Mouse (Mus musculus) heart, adult 18-20 months (tissue): ENCODE data around the gene Ascc2. TPM values are rescaled to one million over a fixed set of nuclear protein-coding genes. Genes with fewer than 3 reads are reported as not detected.

ENCODE experiments used
- DNase-seq, 2 experiments: peaks; one replicate each; pipeline ENCODE4 v3.0.0; 2021 to 2022; ENCODE audit warnings: mixed read lengths in 1 of 2
- total RNA-seq, 2 experiments: library from RNA; stranded (reverse); gene quantifications; 2 replicates each; pipeline ENCODE4 v1.2.3; 2021

The Ascc2 gene
- total RNA-seq, 2 experiments from 2014 or later: 15.0 to 16.1 TPM

DNA sequence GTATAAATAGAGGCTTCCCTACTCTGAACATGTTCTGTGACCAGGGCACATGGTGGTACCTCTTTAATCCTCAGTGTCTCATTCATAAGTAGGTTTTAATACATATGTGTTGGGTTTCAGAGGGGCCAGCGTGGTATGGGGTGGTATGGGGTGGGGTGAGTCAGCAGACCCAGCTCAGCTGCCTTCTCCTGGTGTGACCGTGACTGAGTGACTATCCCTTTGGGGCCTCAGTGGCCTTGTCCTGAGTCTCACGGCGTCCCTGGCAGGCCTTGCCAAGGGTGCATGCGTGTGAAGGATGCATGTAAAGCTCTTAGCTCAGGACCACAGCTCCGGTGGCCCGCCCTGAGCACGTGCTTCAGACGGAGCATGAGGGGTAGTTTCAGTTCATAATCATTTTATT, 82.4 kb downstream of the Ascc2 start:
- DNase-seq: no peak

DNA sequence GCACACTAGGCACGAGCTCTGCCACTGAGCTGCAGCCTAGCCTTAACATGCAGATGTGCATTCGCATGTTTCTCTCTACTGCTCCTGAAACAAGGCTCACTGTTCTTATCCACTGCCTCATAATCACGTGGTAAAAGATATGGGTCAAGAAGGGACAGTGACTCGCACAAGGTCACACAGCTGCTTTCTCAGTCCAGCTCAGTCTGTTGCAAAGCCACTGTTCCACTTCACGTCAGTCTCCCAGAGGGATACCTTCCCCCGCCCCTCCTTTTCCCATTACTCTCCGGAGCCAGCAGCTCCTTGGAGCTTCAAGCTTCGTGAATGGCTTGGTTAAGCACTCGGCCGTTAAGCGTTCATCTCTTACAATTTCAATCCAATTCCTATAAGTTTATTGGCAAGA, 82.8 kb downstream of the Ascc2 start:
- DNase-seq: no peak

DNA sequence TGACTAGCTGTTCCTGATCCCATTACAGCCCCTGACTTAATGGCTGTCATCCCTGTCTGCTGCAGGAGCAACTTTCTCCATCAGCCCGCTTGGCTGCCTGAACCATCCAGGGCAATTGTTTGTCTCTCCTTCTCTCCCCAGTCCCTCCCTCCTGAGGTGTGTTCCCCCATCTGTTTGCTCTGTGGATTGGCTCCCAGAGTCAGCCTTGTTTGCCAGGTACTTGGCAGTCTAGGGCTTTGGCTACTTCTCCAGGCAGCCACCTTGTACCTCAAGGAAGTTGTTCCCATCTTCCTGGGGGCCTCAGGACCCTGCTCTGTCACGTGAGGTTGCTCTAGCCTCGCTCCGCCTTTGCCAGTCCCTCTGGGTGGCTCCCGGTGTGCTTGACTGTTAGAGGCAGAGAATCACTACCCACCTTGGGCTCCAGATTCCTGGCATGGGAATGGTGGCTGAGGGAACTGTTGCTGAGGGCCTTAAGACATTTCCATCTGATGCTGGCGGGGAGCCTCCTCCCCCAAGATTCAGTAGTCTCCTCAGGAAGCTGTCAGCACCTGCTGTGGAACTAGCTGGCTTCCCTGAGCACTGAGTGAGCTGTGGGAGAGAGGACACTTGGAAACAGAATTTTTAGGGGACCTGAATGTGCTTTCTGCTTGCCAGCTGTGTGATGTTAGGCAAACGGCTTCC, 83.5 kb downstream of the Ascc2 start:
- no peak for DNase-seq

DNA sequence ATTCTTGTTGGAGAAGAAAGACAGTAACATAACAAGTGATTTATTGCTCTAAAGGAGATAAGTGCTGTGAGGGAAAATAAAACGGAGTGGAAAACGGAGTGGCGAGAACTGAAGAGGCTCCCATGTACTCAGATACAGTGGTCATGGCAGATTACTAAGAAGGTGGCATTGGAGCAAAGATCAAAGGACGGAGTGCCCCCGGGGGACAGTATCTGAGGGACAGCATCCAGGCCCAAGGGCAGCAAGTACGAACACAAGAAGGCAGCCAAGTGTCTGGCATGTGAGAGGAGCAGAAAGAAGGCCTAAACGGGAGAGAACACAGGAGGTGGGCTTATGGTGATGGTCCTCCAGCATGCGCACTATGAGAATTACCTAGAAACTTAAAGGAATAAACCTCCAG, 84.2 kb downstream of the Ascc2 start:
- no peak for DNase-seq

DNA sequence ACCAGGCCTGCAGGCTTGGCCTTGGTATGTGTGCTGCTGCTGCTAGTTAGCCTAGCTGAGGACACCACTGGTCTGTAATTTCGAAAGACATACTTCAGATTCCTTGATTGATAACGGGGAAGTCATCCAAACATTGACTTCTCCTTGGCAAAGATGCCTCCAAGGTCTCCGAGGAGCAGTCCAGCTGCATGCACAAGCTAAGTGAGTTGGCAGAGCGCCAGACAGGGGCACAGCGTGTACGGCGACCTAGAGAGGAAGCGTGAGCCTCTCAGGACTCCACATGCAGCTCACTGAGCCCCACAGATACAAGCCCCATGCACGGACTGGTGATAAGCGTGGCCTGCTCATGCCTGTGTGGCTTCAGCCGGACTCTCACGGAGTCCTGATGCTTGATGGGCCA, 92.1 kb downstream of the Ascc2 start:
- peak in 1 of 2 experiments; percentile 14 for DNase-seq

DNA sequence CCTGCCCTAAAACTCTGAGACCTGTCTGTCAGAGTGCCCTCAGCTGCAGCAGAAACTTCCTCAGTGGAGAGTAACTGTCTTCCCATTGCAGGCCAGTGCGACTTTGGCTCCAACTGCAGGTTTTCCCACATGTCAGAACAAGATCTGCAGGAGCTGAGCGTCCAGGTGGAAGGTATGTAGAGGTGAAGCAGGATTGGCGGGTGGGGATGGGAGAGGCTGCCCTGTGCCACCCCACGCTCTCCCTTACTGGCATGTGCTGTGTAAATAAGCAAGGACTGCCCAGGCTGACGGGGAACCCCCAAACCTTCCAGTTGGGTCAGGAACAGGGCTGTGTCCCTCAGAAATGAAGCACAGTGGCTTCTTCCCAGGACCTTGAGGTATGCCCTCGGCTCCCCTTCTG, 92.5 kb downstream of the Ascc2 start:
- DNase-seq: no peak

DNA sequence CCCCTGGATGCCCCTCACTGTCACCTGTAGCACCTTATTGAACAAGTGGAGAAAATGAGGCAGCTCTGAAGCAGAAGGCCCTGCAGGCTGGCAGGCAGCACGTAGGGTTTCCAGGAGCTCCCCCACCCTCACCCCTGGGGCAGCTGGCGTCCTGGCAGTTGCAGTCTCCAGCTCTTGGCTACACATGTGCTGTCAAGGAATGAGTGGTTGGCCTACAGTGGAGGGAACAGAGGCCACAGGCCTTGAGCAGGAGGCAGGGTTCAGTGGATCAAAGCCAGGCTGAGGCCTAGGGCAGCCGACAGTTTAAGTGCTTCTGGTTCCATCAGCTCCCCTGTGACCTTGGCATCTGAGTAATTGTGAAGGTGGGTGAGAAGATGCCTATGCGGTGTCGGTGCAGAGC, 93.4 kb downstream of the Ascc2 start:
- no peak for DNase-seq

DNA sequence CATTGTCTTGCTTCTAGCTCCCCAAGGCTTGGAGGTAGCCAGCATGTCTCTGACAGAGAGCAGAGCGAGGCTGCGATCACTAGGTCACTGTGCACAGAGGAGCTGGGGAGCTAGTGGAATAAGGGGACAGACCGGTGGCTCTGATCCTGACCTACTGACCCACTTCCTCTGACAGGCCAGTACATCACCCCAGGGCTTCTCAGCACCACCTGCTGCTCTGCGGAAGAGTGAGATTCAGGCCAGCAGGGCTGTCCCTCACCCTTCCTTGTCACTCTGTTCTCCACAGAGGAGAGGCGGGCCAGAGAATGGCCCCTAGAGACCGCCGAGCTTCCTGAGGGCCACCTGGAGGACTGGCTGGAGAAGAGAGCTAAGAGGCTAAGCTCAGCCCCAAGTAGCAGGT, 94.2 kb downstream of the Ascc2 start:
- DNase-seq: no peak

DNA sequence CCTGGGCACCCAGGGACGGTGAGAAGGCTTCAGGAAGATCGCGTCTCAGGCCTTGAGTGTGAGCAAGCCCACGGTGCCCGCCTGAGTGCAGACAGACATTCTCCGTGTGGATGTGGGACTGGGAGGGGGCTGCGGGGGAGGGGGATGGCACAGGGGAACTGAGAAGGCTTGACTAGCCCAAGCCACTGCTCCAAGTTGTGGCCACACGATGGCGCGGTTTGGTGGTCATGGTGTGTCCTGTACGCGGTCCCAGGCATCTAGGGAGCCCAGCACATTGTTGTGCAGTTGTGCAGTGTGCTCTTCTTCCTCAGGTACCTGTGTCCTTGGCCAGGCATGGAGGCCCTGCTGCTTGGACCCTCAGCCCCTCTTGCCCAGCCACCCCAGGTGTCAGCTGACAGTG, 96.6 kb downstream of the Ascc2 start:
- DNase-seq: no peak

Other genes with a start within 250 kb of the Ascc2 start
- gene Hormad2, start 196.6 kb upstream of the Ascc2 start, total RNA-seq: not detected
- gene Mtmr3, start 42.9 kb upstream of the Ascc2 start, total RNA-seq: 10 to 100 TPM; 47.4 to 49.0 TPM
- not detected for gene Gm11032, start 17.7 kb upstream of the Ascc2 start, total RNA-seq
- 1,000 to 10,000 TPM; 1,576 to 1,640 TPM for gene Uqcr10, start 66.6 kb downstream of the Ascc2 start, total RNA-seq
- gene Zmat5, start 66.9 kb downstream of the Ascc2 start, total RNA-seq: 10 to 100 TPM; 24.7 to 25.5 TPM
- not detected for gene Cabp7, start 109.0 kb downstream of the Ascc2 start, total RNA-seq
- 10 to 100 TPM; 70.8 to 76.9 TPM for gene Nf2, start 211.8 kb downstream of the Ascc2 start, total RNA-seq
- 1 to 10 TPM in 1 of 2 experiments, under 1 TPM in 1; 0.55 to 2.1 TPM for gene Nipsnap1, start 236.2 kb downstream of the Ascc2 start, total RNA-seq